Mouse (Mus musculus) liver, embryonic 14.5 days (tissue): ENCODE measurements around the gene Cdrt4.

Source experiments
- CTCF ChIP-seq: IDR thresholded peaks from 2 replicates; pipeline ENCODE4 v1.5.1; 2016; ENCODE audit warnings: antibody characterized with exemption, low read depth, control low read depth
- EP300 ChIP-seq: IDR thresholded peaks from 2 replicates; pipeline ENCODE4 v1.6.1; 2016; ENCODE audit warnings: antibody characterized with exemption, low read depth

GRCm38 (mm10) chr11:62930574-62930973 is 20.4 kb upstream of the Cdrt4 start:
- TF ChIP-seq CTCF (no peak), EP300 (no peak)
